Mouse (Mus musculus) thymus, adult 2 months (tissue): ENCODE results near the gene Mecom. TPM values are rescaled to one million over a fixed set of nuclear protein-coding genes. Genes with fewer than 3 reads are reported as not detected.

Experiments used
- DNase-seq: peaks from one replicate; pipeline ENCODE4 v3.0.0; 2021
- H3K27ac ChIP-seq: fragments of 200-500 bp; 2 replicates; pipeline ENCODE4 v1.5.1; 2012; ENCODE audit warnings: low read length, control low read depth; ENCODE audit not compliant: control insufficient read depth, insufficient read depth
- H3K27me3 ChIP-seq: fragments of 200-500 bp; 2 replicates; pipeline ENCODE4 v1.6.1; 2012; ENCODE audit warnings: mild to moderate bottlenecking, low read length, moderate library complexity, mixed read lengths; ENCODE audit not compliant: control insufficient read depth, insufficient read depth
- H3K36me3 ChIP-seq: fragments of 200-500 bp; 2 replicates; pipeline ENCODE4 v1.6.1; 2012; ENCODE audit warnings: mild to moderate bottlenecking, low read length, moderate library complexity; ENCODE audit not compliant: control insufficient read depth, insufficient read depth
- H3K4me1 ChIP-seq: fragments of 200-500 bp; replicated peaks from 2 replicates; pipeline ENCODE4 v1.6.1; 2012; ENCODE audit warnings: low read length; ENCODE audit not compliant: control insufficient read depth, insufficient read depth
- H3K4me3 ChIP-seq: fragments of 200-500 bp; 2 replicates; pipeline ENCODE4 v1.5.1; 2012; ENCODE audit warnings: mild to moderate bottlenecking, low read length, control low read depth, moderate library complexity; ENCODE audit not compliant: control insufficient read depth, insufficient read depth
- CTCF ChIP-seq: fragments of 200-500 bp; IDR thresholded peaks from 2 replicates; pipeline ENCODE4 v1.5.1; 2012; ENCODE audit warnings: mild to moderate bottlenecking, control low read depth, low read length, moderate library complexity, borderline replicate concordance; ENCODE audit not compliant: control insufficient read depth, poor library complexity, insufficient read depth; ENCODE audit errors: extremely low read depth
- POLR2A ChIP-seq: fragments of 200-500 bp; IDR thresholded peaks from 2 replicates; pipeline ENCODE4 v1.6.1; 2012; ENCODE audit warnings: mild to moderate bottlenecking, low read length, control low read depth, moderate library complexity; ENCODE audit not compliant: control insufficient read depth, poor library complexity, insufficient read depth; ENCODE audit errors: extremely low read depth
- WGBS: fragments of 180-500 bp; shearing (Covaris S2); methylation state at CpG from one replicate; pipeline ENCODE4 v1.1.7; 2018; 5-methylcytosine and 5-hydroxymethylcytosine counted together
- polyA plus RNA-seq: library from polyadenylated mRNA; depleted of rRNA; stranded (reverse); fragments of >200 nt; gene quantifications from 2 replicates; pipeline ENCODE4 v1.2.3, GENCODE M21; 2012

Gene Mecom
- polyA plus RNA-seq, 1 experiment, result 0.92 TPM

DNA sequence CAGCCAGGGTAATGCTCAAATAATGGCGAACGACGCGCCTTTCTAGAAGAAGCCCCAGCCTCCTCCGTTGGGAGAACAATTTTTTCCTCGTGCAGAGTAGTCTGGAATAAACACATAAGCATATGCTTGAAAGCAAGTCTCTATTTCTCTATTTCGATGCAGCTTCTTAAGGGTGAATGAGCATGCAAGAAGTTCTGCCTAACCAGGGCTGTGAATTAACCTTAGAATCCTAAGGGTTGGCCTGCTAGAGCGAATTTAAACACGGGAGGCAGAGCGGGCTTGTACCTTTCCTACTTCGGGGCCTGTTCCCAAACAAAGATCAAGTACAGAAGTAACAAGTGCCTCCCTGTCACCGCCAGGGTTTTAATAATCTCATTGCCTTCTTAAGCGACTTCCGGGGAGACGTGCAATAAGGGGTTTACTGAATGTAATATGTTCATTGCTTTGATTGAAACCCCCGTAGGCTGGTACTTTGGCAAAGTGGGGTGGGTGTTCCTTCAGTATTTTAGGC lies 42.0 kb downstream of the Mecom start:
- Histone ChIP-seq H3K36me3 (no peaks in the 10 kb centered on the region), H3K4me1 (peaks cover 8% of the 10 kb centered on the region), H3K4me3 (no peak overlapping the region), H3K27ac (no peak overlapping the region), H3K27me3 (peaks cover 31% of the 10 kb centered on the region)
- WGBS, result 37% methylated on average over 16 of the region's 16 CpGs
- no peak for DNase-seq
- TF ChIP-seq CTCF (no peak), POLR2A (no peak)

GRCm38 (mm10) chr3:30504561-30504960 lies 43.2 kb downstream of the Mecom start:
- no peak for DNase-seq
- peaks cover 31% of the 10 kb centered on the region for H3K27me3 ChIP-seq
- no peak overlapping the region for H3K27ac ChIP-seq
- H3K4me3 ChIP-seq, result no peak overlapping the region
- 55% methylated on average over 7 of the region's 7 CpGs for WGBS
- no peaks in the 10 kb centered on the region for H3K36me3 ChIP-seq
- TF ChIP-seq POLR2A (no peak), CTCF (no peak)
- peaks cover 8% of the 10 kb centered on the region for H3K4me1 ChIP-seq

DNA sequence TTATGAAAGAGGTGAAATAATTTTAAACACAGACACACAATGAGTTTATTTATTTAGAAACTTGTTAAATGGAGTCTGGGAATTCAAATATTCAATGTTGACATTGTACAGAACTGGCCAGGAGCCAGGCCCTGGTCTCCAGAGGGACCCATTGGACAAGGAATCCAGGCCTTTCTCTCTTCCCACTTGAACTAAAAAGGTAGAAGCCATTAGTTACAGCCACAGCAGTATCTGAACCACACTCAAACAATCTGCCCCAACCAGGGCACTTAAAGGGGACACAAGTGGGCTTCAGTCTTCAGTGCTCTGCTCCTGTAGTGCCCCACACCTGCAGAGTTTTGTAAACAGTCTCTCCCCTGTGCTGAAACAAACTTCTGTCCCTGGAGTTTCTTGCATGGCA lies 44.0 kb downstream of the Mecom start:
- peaks cover 8% of the 10 kb centered on the region for H3K4me1 ChIP-seq
- DNase-seq, result no peak
- no peak overlapping the region for H3K4me3 ChIP-seq
- peaks cover 26% of the 10 kb centered on the region for H3K27me3 ChIP-seq
- H3K27ac ChIP-seq, result no peak overlapping the region
- H3K36me3 ChIP-seq, result no peaks in the 10 kb centered on the region
- TF ChIP-seq POLR2A (no peak), CTCF (no peak)

- H3K4me3 ChIP-seq, result no peak overlapping the region
- no peak overlapping the region for H3K27ac ChIP-seq
- TF ChIP-seq POLR2A (no peak), CTCF (no peak)
- no peaks in the 10 kb centered on the region for H3K27me3 ChIP-seq
- H3K36me3 ChIP-seq, result no peaks in the 10 kb centered on the region
- DNase-seq, result no peak
- 76% methylated on average over 9 of the region's 9 CpGs for WGBS
- no peaks in the 10 kb centered on the region for H3K4me1 ChIP-seq
Measured at GRCm38 (mm10) chr3:30498202-30498828, 49.5 kb downstream of the Mecom start.

DNA sequence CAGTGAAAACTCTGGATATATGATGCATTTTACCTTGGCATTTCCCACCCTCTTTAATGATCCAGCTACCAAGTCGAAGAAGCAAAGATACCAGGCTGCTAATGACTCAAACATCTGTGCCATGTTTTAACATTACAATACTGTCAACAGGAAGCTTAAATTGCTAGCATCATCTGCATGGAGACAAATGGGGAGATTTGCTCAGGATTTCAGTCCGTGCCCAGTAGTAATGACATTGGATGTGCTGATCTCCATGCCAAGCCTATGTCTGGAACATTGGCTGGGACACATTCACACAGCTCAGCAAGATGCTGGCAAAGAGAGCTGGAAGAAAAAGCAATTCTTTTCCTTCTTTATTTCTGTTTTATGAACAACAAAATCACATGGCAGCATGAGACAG lies 53.4 kb downstream of the Mecom start:
- H3K36me3 ChIP-seq, result no peaks in the 10 kb centered on the region
- WGBS, result 85% methylated on average over 2 of the region's 2 CpGs
- no peaks in the 10 kb centered on the region for H3K4me1 ChIP-seq
- H3K27me3 ChIP-seq, result no peaks in the 10 kb centered on the region
- H3K4me3 ChIP-seq, result no peak overlapping the region
- TF ChIP-seq CTCF (no peak), POLR2A (no peak)
- DNase-seq, result no peak
- H3K27ac ChIP-seq, result no peak overlapping the region

- no peaks in the 10 kb centered on the region for H3K27me3 ChIP-seq
- DNase-seq, result no peak
- 21% methylated on average over 4 of the region's 4 CpGs for WGBS
- no peak overlapping the region for H3K4me3 ChIP-seq
- no peaks in the 10 kb centered on the region for H3K36me3 ChIP-seq
- no peaks in the 10 kb centered on the region for H3K4me1 ChIP-seq
- no peak overlapping the region for H3K27ac ChIP-seq
- TF ChIP-seq POLR2A, result no peak
- no peak for TF ChIP-seq CTCF
Measured at GRCm38 (mm10) chr3:30488808-30489207, 59.0 kb downstream of the Mecom start.

DNA sequence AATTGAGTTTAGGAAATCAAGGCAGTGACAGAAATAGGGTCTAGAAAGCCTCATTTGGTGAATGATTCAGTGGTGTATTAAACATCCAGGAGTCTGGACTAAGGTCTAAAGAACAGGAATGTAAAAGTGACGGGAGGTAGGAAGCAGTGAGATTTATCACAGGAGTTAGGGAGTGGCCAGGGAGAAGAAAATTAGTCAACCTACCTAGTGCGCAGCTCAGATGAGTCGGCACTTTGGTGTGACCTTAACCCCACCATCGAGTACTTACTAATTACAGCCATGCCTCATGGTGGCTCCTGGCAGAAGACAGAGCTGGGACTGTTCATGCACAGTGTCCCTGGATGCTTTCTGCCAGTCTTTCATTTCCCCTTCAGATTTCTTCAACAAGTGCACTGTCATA lies 61.4 kb downstream of the Mecom start:
- H3K4me1 ChIP-seq, result no peaks in the 10 kb centered on the region
- no peaks in the 10 kb centered on the region for H3K36me3 ChIP-seq
- WGBS, result 83% methylated on average over 4 of the region's 4 CpGs
- no peak for TF ChIP-seq POLR2A
- TF ChIP-seq CTCF, result no peak
- DNase-seq, result no peak
- no peak overlapping the region for H3K4me3 ChIP-seq
- no peak overlapping the region for H3K27ac ChIP-seq
- H3K27me3 ChIP-seq, result no peaks in the 10 kb centered on the region
